Mouse (Mus musculus): ENCODE data around the gene Ttll2. TPM values are rescaled to one million over a fixed set of nuclear protein-coding genes. Genes with fewer than 3 reads are reported as not detected.
"Not testable (repeated sequence)": the region's sequence is repeated elsewhere in the genome, so short reads cannot be mapped to it uniquely, and the experiment has no call there.

The Ttll2 gene
- polyA plus RNA-seq, 1 experiment from 2014 or later = not detected

GRCm38 (mm10) chr17:7348765-7349164 lies 3.7 kb downstream of the Ttll2 start:
- WGBS = 63% methylated on average over 2 of the region's 3 CpGs
- H3K4me1 ChIP-seq (replicated peaks); H3K9ac ChIP-seq; ATAC-seq (ENCODE audit: low FRiP score, low read depth); H3K27ac ChIP-seq (replicated peaks); H3K9me3 ChIP-seq; H3K4me2 ChIP-seq; H3K4me3 ChIP-seq; H3K27me3 ChIP-seq; H3K36me3 ChIP-seq: not testable (repeated sequence)

GRCm38 (mm10) chr17:7337381-7337780 lies 15.1 kb downstream of the Ttll2 start:
- H3K36me3 ChIP-seq; H3K4me2 ChIP-seq; H3K27ac ChIP-seq (replicated peaks); H3K9ac ChIP-seq; H3K9me3 ChIP-seq; H3K4me1 ChIP-seq (replicated peaks); H3K4me3 ChIP-seq; ATAC-seq (ENCODE audit: low FRiP score, low read depth); H3K27me3 ChIP-seq: not testable (repeated sequence)
- WGBS = 75% methylated on average over 7 of the region's 9 CpGs

GRCm38 (mm10) chr17:7332745-7333144 lies 19.8 kb downstream of the Ttll2 start:
- WGBS = 72% methylated on average over 4 of the region's 5 CpGs
- not testable (repeated sequence) for ATAC-seq (ENCODE audit: low FRiP score, low read depth); H3K27me3 ChIP-seq; H3K4me2 ChIP-seq; H3K27ac ChIP-seq (replicated peaks); H3K36me3 ChIP-seq; H3K9ac ChIP-seq; H3K4me3 ChIP-seq; H3K9me3 ChIP-seq; H3K4me1 ChIP-seq (replicated peaks)

- H3K4me2 ChIP-seq; H3K4me1 ChIP-seq (replicated peaks); H3K27ac ChIP-seq (replicated peaks); ATAC-seq (ENCODE audit: low FRiP score, low read depth); H3K9ac ChIP-seq; H3K27me3 ChIP-seq; H3K4me3 ChIP-seq; H3K36me3 ChIP-seq; H3K9me3 ChIP-seq: not testable (repeated sequence)
- 91% methylated on average over 5 of the region's 8 CpGs for WGBS
Observed at GRCm38 (mm10) chr17:7326415-7326814, 26.1 kb downstream of the Ttll2 start.

GRCm38 (mm10) chr17:7324346-7324745 lies 28.1 kb downstream of the Ttll2 start, which contains the start of gene Tcp10a:
Gene Tcp10a, plus strand, starts transcription at chr17:7324646.
- H3K36me3 ChIP-seq; H3K9ac ChIP-seq; H3K4me3 ChIP-seq; H3K9me3 ChIP-seq; H3K4me2 ChIP-seq; H3K4me1 ChIP-seq (replicated peaks); ATAC-seq (ENCODE audit: low FRiP score, low read depth); H3K27ac ChIP-seq (replicated peaks); H3K27me3 ChIP-seq: not testable (repeated sequence)
- WGBS = 94% methylated on average over 4 of the region's 5 CpGs

- not testable (repeated sequence) for ATAC-seq (ENCODE audit: low FRiP score, low read depth); H3K4me1 ChIP-seq (replicated peaks); H3K9me3 ChIP-seq; H3K9ac ChIP-seq; H3K4me3 ChIP-seq; H3K27ac ChIP-seq (replicated peaks); H3K36me3 ChIP-seq; H3K27me3 ChIP-seq; H3K4me2 ChIP-seq
- WGBS = 92% methylated on average over 6 of the region's 6 CpGs
Observed at GRCm38 (mm10) chr17:7319789-7320188, 32.7 kb downstream of the Ttll2 start.

- H3K9ac ChIP-seq; H3K9me3 ChIP-seq; H3K36me3 ChIP-seq; H3K4me1 ChIP-seq (replicated peaks); H3K4me2 ChIP-seq; H3K4me3 ChIP-seq; H3K27me3 ChIP-seq; H3K27ac ChIP-seq (replicated peaks); ATAC-seq (ENCODE audit: low FRiP score, low read depth): not testable (repeated sequence)
- WGBS = 79% methylated on average over 7 of the region's 8 CpGs
Observed at GRCm38 (mm10) chr17:7315693-7316382, 36.7 kb downstream of the Ttll2 start.

GRCm38 (mm10) chr17:7306278-7307196 lies 46.0 kb downstream of the Ttll2 start:
- not testable (repeated sequence) for H3K9ac ChIP-seq; H3K27me3 ChIP-seq; H3K4me2 ChIP-seq; H3K27ac ChIP-seq (replicated peaks); H3K36me3 ChIP-seq; H3K9me3 ChIP-seq; H3K4me1 ChIP-seq (replicated peaks); H3K4me3 ChIP-seq
- WGBS = 70% methylated on average over 8 of the region's 8 CpGs
- ATAC-seq (ENCODE audit: low FRiP score, low read depth) = peak; percentile 92

Other genes with a start within 250 kb of the Ttll2 start
- 21.9 and 22.5 TPM in 2 replicates for gene Rps6ka2, start 182.6 kb downstream of the Ttll2 start, polyA plus RNA-seq (2015; fragmentation: Nextera tagmentation; extraction: Ambion mirVana)
- not detected in 2 replicates for gene Tcp10a, start 28.1 kb downstream of the Ttll2 start, polyA plus RNA-seq (2015; fragmentation: Nextera tagmentation; extraction: Ambion mirVana)
- not detected in 2 replicates for gene Gm49630, start 19.3 kb upstream of the Ttll2 start, polyA plus RNA-seq (2015; fragmentation: Nextera tagmentation; extraction: Ambion mirVana)
- gene Unc93a2, start 32.8 kb upstream of the Ttll2 start, polyA plus RNA-seq (2015; fragmentation: Nextera tagmentation; extraction: Ambion mirVana) = 0.09 TPM in 1 of 2 replicates, not detected in the other